Mouse (Mus musculus): ENCODE data around the gene Aicda.
"Not testable (repeated sequence)": the region's sequence is repeated elsewhere in the genome, so short reads cannot be mapped to it uniquely, and the experiment has no call there.

Gene Aicda

DNA sequence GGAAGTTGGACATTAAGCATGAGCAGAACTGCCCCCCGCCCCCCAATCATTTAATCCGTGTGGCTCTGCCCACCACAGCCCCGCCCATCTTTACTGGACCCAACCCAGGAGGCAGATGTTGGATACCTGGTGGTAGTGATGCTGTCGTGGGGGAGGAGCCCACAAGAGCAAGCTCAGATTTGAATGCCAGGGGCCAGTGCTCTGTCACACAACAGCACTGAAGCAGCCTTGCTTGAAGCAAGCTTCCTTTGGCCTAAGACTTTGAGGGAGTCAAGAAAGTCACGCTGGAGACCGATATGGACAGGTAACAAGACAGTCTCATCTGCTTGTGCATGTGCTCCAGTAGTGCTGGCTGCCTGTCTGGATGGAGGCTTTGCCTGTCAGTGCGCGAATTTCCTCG is at the start of gene Aicda:
Gene Aicda (plus strand): TSS at position 196 of the 400 bp plus-strand sequence.
- no peak for DNase-seq (ENCODE audit: low spot score)

DNA sequence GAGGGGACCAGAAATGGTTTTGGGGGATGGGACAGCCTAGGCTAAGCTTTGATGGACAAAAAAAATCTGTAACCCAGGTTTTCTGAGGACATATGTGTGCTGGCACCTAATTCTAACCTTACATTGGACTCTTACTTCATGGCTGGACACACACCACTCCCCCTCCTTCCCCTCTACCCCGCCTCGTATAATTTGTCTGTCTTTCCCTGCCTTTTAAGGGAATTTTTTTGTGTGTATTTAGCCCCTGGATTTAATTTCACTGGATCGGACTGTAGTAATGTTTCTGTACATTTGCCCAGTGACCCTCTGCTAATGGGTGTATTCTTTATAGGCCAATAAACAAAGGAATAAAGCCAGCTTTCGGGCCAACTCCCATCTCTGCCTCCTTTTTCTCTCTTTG is 48.6 kb upstream of the Aicda start:
- DNase-seq (ENCODE audit: low spot score), result no peak

GRCm38 (mm10) chr6:122505545-122505944 is 48.1 kb upstream of the Aicda start, which contains the start of gene Mfap5:
TSS of gene Mfap5 (plus strand) at chr6:122505845.
- no peak for DNase-seq (ENCODE audit: low spot score)

GRCm38 (mm10) chr6:122508494-122508893 is 45.1 kb upstream of the Aicda start:
- no peak for DNase-seq (ENCODE audit: low spot score)

- DNase-seq (ENCODE audit: low spot score), result no peak
Measured at GRCm38 (mm10) chr6:122512914-122513878, 40.4 kb upstream of the Aicda start.

GRCm38 (mm10) chr6:122514312-122514711 is 39.3 kb upstream of the Aicda start:
- no peak for DNase-seq (ENCODE audit: low spot score)

DNA sequence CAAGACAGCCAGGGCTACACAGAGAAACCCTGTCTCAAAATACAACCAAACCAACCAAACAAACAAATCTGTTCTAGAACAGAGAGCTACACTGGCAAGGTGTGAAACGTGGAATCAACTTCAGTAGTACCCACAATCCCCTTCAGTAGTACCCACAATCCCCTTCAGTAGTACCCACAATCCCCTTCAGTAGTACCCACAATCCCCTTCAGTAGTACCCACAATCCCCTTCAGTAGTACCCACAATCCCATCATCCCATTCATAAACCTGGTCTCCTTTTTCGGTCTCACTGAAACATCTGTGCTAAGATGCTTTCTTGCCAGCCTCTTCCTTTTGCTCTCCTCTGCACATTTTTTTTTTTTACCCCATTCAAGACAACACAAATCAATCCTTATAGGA is 37.8 kb upstream of the Aicda start:
- not testable (repeated sequence) for DNase-seq (ENCODE audit: low spot score)

DNA sequence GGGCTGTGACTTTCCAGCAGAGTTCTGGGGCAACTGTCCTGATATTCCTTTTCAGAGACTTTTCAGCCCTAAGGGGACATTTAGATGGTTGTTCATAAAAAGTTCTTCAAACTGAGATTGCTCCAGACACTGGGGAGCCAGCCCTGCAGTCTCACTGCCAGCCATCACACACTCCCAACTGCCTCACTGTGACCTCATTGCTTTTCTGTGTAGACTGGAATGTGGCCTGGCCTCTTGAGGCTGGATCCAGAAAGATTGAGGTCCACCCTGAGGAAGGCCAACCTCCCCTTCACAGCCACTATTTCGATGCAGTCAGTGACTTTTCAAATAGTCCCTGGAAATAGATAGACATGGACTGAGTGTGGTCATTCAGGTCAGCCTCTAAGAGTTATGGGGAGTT is 35.9 kb upstream of the Aicda start:
- DNase-seq (ENCODE audit: low spot score), result no peak

DNA sequence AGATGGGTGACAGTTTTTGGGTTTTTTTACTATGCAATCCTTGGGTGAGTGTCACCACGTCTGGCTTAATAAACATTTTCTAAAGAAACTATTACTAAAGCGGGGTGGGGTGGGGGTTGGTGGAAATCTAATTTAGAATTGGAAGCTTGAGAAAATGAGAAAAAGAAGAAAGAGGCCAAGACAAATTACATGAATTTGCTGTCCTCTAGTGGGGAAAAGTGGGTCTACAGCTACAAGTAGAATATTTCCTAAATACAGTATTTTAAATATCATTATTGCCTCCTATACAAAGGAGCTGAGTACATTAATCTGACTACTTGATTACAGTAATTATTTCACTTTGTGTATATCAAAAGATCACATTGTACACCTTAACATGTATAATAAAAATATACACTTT is 34.2 kb upstream of the Aicda start:
- DNase-seq (ENCODE audit: low spot score), result no peak

DNA sequence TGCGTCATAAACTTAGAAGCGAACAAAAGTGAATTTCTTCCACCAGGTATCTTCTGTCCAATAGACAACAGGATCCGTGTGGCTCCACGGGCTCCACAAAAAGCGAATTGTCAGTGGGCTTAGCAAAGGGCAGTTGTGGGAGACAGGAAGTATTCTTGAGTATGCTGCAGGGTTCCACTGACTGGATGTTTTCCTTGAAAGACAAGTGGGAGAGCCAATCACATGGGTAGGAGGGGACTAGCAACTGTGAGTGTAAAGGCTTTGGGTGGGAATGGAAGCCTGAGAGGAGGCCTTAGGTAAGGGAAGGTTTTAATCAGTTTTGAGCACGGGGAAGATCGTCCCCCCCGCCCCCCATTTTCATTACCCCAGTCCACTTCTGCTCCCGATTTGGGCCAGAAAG is 31.0 kb upstream of the Aicda start:
- no peak for DNase-seq (ENCODE audit: low spot score)

DNA sequence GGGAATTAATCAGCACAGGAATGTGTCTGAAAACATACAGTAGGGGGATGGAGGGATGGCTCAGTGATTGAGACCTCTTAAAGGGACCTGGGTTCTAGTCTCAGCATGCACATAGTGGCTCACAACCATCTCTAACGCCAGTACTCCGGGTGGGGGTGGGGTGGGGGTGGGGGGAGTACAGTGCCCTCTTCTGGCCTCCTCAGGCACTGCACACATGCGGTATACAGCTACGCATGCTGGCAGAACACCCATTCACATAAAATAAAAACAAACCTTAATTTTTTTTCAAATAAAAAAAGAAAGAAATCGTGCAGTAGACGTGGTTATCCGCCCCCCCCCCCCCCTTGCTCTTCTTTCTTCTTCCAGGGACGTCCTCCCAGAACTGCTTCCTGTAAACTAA is 30.3 kb upstream of the Aicda start:
- DNase-seq (ENCODE audit: low spot score), result no peak

DNA sequence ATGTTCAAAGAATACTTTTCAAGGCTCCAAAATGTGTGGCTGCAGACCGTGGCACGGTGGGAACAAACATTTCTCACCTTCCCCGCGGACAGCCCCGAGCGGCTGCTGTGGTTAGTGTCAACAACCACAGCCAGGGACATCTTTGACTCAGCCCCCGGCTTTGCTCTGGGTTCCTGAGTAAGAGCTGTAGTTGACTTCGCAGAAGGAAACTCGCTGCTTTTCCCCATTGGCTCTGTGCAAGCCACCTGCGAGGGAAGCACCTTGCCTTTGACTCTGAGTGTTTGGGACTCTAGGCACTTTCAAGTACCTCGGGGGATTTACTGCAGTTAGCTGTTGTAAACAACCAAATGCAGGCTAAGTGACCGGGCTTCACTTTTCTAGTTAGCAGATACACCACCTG is 26.0 kb upstream of the Aicda start:
- DNase-seq (ENCODE audit: low spot score), result no peak

- DNase-seq (ENCODE audit: low spot score), result no peak
Measured at GRCm38 (mm10) chr6:122528136-122528535, 25.5 kb upstream of the Aicda start.

DNA sequence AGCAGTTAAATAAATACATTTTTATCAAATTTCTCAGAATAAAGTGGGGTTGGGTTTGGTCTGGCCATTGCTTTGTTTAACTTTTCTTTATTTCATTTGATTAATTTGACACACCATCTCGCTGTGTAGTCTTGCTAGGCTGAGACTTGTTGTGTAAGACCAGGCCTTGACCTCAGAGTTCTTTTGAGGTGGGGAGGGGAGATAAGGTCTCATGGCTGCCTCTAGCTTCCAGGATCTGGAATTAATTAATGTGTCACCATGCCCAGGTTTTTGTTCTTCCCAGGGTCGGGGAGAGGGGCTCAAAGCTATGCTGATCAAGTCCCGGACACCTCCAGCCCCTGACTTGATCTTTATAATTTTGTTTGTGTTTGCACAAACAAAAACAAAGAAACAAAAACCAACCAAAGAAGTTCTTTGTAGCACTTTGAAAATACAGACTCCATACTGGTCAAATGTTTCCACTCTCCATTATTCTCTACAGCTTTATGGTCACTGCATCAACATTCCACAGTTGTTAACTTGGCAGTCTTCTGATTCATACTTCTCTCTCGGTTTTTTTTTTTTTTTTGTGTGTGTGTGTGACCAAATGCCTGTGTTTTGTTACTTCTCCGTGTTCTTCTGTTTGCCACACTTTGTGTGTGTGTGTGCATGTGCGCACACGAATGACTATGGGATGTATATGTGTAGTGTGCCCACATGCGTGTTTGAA is 22.0 kb upstream of the Aicda start:
- no peak for DNase-seq (ENCODE audit: low spot score)

- DNase-seq (ENCODE audit: low spot score), result no peak
Measured at GRCm38 (mm10) chr6:122532883-122533302, 20.7 kb upstream of the Aicda start.

DNA sequence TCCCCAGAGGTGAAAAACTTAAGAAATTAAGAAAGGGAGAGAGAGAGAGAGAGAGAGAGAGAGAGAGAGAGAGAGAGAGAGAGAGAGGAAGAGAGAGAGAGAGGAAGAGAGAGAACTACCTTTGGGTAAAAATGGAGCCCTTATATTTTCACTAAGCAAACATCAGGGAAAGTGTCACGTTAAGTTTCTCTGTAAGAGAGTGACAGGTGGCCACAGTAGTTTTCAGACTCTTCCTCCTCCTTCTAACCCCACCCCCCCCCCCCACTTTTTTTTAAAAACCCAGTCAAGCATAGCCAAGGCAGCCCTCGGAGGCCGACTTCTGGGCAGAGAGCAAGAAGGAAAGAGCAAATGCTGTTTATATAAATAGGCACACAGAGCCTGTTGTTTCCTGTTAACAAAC is 19.6 kb upstream of the Aicda start:
- no peak for DNase-seq (ENCODE audit: low spot score)

DNA sequence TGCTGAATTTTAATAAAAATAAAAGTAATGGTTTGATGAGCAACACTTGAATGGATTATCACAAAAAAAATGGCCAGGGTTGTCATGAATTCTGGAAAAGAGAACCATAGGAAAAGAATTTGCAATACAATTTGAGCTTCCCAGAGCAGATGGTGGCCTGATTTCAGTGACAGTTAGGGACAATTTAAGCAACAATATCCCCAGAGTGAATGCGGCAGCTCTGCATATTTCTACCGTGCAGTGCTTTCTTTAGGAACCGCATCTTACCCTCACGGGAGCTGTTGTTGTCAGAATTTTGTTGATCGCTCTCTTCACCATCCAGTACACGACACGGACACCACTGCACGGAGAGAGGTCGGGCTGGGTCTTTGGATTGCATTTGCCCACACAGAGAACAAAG is 14.0 kb upstream of the Aicda start:
- DNase-seq (ENCODE audit: low spot score), result no peak

DNA sequence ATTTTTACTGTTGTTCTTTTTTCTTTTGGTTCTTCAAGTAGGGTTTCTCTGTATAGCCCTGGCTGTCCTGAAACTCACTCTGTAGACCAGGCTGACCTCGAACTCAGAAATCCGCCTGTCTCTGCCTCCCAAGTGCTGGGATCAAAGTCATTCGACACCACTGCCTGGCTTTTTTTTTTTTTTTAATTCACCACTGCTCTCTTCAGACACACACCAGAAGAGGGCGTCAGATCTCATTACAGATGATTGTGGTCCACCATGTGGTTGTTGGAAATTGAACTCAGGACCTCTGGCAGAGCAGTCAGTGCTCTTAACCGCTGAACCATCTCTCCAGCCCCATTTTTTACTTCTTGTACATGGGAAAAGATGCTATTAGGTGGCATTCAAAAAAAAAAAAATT is 11.1 kb upstream of the Aicda start:
- not testable (repeated sequence) for DNase-seq (ENCODE audit: low spot score)

GRCm38 (mm10) chr6:122543574-122543973 is 10.0 kb upstream of the Aicda start:
- no peak for DNase-seq (ENCODE audit: low spot score)

DNA sequence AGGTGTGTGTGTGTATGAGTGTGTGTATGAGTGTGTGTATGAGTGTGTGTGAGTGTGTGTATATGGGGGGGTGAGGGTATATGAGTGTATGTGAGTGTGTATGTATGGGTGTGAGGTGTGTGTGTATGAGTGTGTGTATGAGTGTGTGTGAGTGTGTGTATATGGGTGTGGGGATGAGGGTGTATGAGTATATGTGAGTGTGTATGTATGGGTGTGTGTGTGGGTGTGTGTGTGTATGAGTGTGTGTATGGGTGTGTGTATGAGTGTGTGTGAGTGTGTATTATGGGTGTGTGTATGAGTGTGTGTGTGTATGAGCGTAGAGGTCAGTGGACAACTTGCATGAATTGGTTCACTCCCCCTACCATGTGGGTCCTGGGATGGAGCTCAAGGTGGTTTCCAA is 8.9 kb upstream of the Aicda start:
- no peak for DNase-seq (ENCODE audit: low spot score)

DNA sequence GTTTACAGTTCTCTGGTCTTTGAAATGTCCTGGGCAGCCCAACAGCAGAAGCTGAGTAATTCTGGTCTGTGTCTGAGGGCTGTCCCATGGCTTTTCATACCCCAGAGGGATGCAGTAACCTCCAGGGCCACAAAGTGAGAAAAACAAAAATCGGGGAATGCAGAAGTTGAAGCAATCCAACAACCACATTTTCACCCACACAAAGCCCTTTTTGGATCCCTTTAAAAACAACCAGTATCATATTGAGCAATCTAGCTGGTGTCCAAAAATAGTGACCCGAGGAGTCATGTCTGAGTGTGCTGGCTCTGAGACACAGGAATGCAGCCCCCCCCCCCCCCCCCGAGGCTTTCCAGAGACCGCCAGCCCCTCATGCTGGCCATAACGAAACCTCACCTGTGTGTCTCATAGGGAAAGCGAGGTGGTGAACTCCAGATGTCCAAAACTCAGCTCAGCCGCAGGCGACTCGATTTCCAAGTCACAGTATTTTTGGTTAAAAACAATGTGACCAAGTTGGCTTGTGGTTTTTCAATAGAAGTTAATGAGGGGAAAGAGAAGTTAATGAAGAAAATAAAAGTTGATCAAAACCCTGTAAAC is 8.2 kb upstream of the Aicda start:
- DNase-seq (ENCODE audit: low spot score), result no peak

- DNase-seq (ENCODE audit: low spot score), result no peak
Measured at GRCm38 (mm10) chr6:122545948-122546347, 7.7 kb upstream of the Aicda start.

DNA sequence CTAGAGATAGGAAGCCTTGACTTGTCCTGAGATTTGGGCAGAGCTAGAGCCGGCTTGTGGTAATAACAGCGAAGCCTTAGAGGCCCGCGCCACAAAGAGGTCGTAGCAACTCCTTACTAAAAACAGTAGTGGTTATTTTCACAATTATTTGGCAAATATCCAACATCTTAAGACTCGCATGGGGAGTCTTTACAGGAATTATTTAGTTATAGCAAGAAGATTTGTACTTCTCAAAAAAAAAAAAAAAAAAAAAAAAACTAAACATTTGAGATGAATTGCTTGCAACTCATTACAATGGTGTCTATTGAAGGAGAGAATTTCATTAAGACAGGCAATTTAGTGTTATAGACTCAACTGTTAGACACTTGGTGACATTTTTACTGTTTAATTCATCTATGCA is 501 bp downstream of the Aicda start:
- no peak for DNase-seq (ENCODE audit: low spot score)

Data from layer of hippocampus, adult 9-10 months (tissue).